Mouse (Mus musculus) kidney, adult 2 months (tissue): Measurements from ENCODE around the gene Acadl.

Experiments
- CTCF ChIP-seq: fragments of 200-500 bp; conservative IDR thresholded peaks from 2 replicates; pipeline ENCODE4 v1.5.1; 2011; ENCODE audit warnings: low read depth, mild to moderate bottlenecking, control low read depth, low read length, moderate library complexity, mixed read lengths; ENCODE audit not compliant: insufficient read depth, insufficient read length
- POLR2A ChIP-seq: fragments of 200-500 bp; IDR thresholded peaks from one replicate; pipeline ENCODE4 v1.6.1; 2011; ENCODE audit warnings: low read depth, low read length, control low read depth

DNA sequence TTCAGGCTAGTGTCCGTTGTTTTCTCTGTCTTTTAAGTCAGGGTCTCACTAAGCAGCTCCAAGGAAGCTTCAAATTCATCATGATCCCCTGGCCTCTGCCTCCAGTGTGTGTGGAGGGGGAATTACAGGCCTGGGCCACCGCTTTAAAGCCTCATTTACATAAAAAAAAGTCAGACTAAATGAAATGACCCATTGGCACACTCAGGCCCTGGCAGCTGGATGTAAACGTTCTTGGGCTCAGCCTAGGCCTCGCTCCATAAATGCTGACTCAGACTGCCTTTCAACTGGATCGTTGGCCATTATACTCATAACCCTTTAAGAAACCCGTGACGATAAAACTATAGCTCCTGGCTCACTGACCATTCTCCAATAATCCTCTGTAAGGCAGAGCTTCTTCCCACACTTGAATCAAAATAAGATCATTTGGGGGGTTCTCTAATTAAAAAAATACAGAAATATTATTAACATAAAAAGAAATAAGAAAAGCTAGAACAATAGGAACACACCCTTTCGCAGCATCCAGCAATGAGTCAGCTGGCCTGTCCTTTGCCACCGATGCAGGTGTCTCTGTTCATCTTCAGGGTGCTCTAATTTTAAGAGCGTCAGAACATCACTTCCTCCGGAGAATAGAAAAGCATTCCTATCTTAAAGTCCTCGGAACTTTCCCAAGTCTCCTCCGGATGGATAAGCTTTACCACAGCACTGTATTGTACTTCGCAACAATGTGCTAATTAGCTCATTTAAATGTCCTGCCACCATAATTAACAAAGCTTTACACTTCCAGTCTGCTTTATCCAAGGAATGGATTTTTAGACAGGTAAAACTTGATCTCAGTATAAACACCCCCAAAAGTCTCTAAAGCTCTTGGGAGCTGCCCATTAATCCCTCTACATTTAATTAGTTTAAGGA is 1.1 kb downstream of the Acadl start:
- TF ChIP-seq POLR2A: no peak
- no peak for TF ChIP-seq CTCF
